Mouse (Mus musculus): ENCODE results near the gene Ubald2. TPM values are rescaled to one million over a fixed set of nuclear protein-coding genes. Genes with fewer than 3 reads are reported as not detected.
A peak's percentile ranks its signal among the peaks of the same experiment; 100 is the strongest.
"Not testable (repeated sequence)": the region's sequence is repeated elsewhere in the genome, so short reads cannot be mapped to it uniquely, and the experiment has no call there.

Gene Ubald2
- total RNA-seq, 2 experiments from 2014 or later = 75.9 to 76.0 TPM

DNA sequence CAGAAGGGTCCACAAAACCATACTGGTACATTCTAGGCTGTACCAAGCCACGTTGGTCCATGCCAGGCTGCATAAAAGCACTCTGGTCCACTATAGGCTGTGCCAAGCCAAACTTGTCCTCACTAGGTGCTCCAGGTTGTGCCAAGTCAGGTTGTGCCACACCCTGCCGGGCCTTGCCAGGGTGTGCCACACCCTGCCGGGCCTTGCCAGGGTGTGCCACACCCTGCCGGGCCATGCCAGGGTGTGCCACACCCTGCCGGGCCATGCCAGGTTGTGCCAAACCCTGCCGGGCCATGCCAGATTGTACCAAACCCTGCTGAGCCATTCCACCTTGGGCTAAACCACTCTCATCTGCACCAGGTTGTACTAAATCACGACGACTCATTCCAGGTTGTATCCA lies 22.3 kb downstream of the Ubald2 start:
- no peak for ATAC-seq (replicated peaks; ENCODE audit: poor library complexity)

GRCm38 (mm10) chr11:116459786-116460185 lies 25.9 kb downstream of the Ubald2 start:
- no peak for ATAC-seq (replicated peaks; ENCODE audit: poor library complexity)

DNA sequence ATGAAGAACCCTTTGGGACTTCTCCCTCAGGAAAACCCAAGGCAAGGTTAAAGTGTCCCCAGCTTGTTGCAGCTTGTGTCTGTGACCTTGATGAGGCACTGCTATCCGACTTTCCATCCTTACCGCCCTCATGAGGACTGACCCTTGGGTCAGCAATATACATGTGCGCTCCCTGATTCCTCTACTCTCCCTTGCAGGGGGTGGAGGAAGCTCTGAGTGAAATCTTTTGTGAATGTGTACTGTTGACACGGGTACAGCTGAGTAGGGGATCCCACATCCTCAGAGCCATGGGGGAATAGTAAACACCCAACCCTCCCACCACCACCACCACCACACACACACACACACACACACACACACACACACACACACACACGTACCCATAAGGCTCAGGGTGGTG lies 29.4 kb downstream of the Ubald2 start:
- ATAC-seq (replicated peaks; ENCODE audit: poor library complexity) = no peak

DNA sequence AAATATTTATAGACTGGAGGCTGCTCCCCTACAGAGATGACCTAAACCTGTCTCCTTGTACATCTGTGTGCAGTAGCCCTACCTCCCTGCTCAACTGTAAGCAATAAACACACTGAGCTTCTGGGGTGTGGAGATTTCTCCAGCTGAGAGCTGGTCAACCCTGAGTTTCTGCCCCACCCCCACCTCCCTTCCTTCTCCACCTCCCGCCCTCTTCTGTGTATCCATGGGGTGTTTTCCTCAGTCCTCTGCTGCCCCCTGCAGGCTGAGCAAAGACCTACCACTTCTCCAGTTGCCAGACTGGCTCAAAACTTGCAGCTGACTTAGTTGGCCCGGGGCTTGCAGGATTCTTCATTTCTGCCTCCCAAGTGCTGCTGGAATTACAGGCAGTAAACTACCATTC lies 29.9 kb downstream of the Ubald2 start:
- peak; percentile 99 for ATAC-seq (replicated peaks; ENCODE audit: poor library complexity)

DNA sequence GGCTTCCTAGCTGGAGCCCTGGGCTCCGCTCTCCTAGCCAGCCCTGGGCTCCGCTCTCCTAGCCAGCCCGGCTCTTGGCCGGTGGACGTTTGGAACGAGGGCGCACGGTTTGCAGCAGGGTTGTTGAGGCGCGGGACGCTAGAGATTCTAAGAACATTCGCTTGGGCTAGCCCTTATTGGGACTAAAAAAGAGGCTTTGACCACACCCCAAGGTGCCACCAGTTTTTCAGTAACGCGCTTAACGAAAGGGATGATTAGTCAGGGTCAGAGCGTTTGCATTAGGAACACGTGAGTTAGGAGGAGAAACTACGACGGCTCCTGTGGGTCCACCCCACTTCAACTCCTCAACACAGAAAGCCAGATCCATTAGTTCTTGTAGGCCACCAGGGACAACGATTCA lies 32.2 kb downstream of the Ubald2 start, which contains the start of gene Qrich2:
Qrich2 (minus strand) TSS at position 101 of the 400 bp plus-strand sequence.
- ATAC-seq (replicated peaks; ENCODE audit: poor library complexity) = no peak

- ATAC-seq (replicated peaks; ENCODE audit: poor library complexity) = not testable (repeated sequence)
Measured at GRCm38 (mm10) chr11:116468338-116468737, 34.4 kb downstream of the Ubald2 start.

- ATAC-seq (replicated peaks; ENCODE audit: poor library complexity) = no peak
Measured at GRCm38 (mm10) chr11:116470249-116470648, 36.4 kb downstream of the Ubald2 start.

GRCm38 (mm10) chr11:116470896-116471295 lies 37.0 kb downstream of the Ubald2 start:
- no peak for ATAC-seq (replicated peaks; ENCODE audit: poor library complexity)

DNA sequence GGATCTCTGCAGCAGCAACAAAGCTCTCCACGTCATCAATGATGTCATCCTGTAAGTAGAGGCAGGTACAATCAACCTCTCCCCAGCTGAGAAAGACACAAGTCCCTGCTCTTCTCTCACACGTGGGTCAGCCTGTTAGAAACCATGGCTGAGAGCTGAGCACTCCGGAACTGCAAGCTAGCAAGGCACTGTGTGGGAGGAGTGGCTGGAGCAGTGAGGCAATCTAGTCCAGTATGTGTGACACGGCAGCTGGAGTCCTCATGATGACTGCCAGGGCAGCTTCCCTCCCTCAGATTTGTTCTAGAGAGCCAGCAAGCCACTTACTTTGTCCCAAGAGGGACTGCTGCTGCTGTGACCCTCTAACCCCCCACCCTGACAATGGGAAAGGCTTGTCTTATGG lies 38.4 kb downstream of the Ubald2 start:
- ATAC-seq (replicated peaks; ENCODE audit: poor library complexity) = no peak

- no peak for ATAC-seq (replicated peaks; ENCODE audit: poor library complexity)
Measured at GRCm38 (mm10) chr11:116476041-116476440, 42.1 kb downstream of the Ubald2 start.

DNA sequence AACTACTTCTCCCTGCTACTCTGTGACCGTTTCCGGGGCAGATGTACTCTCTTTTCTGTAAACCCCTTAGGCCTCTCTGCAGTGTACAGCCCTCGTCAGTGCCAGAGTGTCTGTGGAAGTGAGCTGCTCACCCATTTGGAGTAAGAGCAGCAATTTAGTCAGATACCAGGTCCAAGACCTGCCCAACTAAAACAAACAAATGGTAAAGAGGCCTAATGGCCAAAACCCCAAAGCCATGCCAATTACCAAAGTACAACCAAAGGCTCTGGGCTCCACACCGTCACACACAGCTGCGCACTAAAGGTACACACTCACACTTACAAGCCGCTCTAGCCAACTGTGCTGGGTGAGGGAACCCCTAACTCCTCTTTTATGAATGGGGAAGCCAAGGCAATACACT lies 42.8 kb downstream of the Ubald2 start:
- ATAC-seq (replicated peaks; ENCODE audit: poor library complexity) = no peak

DNA sequence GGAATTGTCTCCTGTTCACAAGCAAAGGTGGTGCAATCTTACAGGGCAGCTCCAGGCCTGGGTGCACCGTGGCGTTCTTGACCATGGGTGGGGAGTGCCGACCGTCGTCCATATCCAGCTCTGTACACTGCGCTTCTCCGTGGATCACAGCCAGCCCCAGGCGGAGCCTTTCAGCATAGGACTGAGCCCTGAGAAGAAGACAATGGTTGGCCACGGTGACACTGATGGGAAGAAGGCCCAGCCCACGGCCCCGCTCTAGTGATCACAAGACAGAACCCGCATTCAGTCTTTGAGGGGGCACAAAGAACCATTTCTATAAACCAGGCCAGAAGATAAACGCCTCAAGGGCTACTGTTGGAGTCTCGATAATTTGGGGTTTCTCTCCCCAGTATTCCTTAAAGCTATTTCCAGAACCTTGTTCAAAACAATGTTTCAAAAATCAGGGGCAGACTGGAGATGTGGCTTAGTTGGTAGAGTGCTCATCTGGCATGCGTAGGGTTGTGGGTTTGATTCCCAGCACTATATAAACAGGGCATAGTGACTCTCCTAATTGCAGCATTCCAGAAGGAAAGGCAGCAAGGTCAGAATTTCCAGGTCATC lies 43.4 kb downstream of the Ubald2 start:
- ATAC-seq (replicated peaks; ENCODE audit: poor library complexity) = no peak

GRCm38 (mm10) chr11:116478978-116479377 lies 45.1 kb downstream of the Ubald2 start:
- ATAC-seq (replicated peaks; ENCODE audit: poor library complexity) = no peak

GRCm38 (mm10) chr11:116479832-116480231 lies 45.9 kb downstream of the Ubald2 start:
- ATAC-seq (replicated peaks; ENCODE audit: poor library complexity) = no peak

GRCm38 (mm10) chr11:116480975-116481374 lies 47.1 kb downstream of the Ubald2 start:
- ATAC-seq (replicated peaks; ENCODE audit: poor library complexity) = no peak

DNA sequence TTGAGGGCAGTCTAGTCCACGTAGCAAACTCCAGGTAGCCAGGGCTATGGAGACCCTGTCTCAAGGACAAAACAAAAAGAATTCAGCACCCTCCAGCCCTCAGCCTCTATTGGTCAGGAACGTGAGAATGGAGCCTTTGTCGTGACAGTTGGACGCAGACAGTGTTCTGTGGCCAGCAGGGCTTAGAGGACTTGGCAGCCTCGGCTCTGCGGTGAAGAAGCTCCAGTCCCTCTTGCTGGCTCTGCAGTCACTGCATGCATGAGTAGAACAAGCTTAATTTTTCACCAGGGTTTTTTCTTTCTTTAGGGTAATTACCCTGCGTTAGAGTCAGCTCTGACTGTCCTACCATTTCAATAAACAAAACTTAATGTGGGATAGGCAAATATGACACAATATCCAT lies 47.9 kb downstream of the Ubald2 start:
- ATAC-seq (replicated peaks; ENCODE audit: poor library complexity) = no peak

GRCm38 (mm10) chr11:116484261-116484660 lies 50.4 kb downstream of the Ubald2 start:
- ATAC-seq (replicated peaks; ENCODE audit: poor library complexity) = no peak

- ATAC-seq (replicated peaks; ENCODE audit: poor library complexity) = no peak
Measured at GRCm38 (mm10) chr11:116488207-116488606, 54.3 kb downstream of the Ubald2 start.

Other genes starting within 250 kb of the Ubald2 start
- 63.8 and 66.9 TPM in 2 replicates for gene Ten1, start 235.2 kb upstream of the Ubald2 start, total RNA-seq (2015)
- 21.4 and 41.1 TPM in 2 replicates for gene Ten1, start 235.2 kb upstream of the Ubald2 start, total RNA-seq (2017)
- 16.2 and 17.0 TPM in 2 replicates for gene Acox1, start 235.0 kb upstream of the Ubald2 start, total RNA-seq (2015)
- 15.6 and 15.9 TPM in 2 replicates for gene Acox1, start 235.0 kb upstream of the Ubald2 start, total RNA-seq (2017)
- gene Evpl, start 196.0 kb upstream of the Ubald2 start, total RNA-seq (2015) = 0.05 and 0.24 TPM in 2 replicates
- 1.2 and 2.0 TPM in 2 replicates for gene Evpl, start 196.0 kb upstream of the Ubald2 start, total RNA-seq (2017)
- gene Srp68, start 159.9 kb upstream of the Ubald2 start, total RNA-seq (2015) = 59.1 and 65.6 TPM in 2 replicates
- 63.1 and 67.3 TPM in 2 replicates for gene Srp68, start 159.9 kb upstream of the Ubald2 start, total RNA-seq (2017)
- gene Galr2, start 153.2 kb upstream of the Ubald2 start, total RNA-seq (2015) = not detected in 2 replicates
- not detected in 2 replicates for gene Galr2, start 153.2 kb upstream of the Ubald2 start, total RNA-seq (2017)
- gene Exoc7, start 126.9 kb upstream of the Ubald2 start, total RNA-seq (2015) = 29.1 and 44.3 TPM in 2 replicates
- gene Exoc7, start 126.9 kb upstream of the Ubald2 start, total RNA-seq (2017) = 21.7 and 22.1 TPM in 2 replicates
- gene Foxj1, start 98.7 kb upstream of the Ubald2 start, total RNA-seq (2015) = not detected in 2 replicates
- not detected in 2 replicates for gene Foxj1, start 98.7 kb upstream of the Ubald2 start, total RNA-seq (2017)
- gene Rnf157, start 21.1 kb upstream of the Ubald2 start, total RNA-seq (2015) = 7.1 and 7.6 TPM in 2 replicates
- gene Rnf157, start 21.1 kb upstream of the Ubald2 start, total RNA-seq (2017) = 5.5 and 7.6 TPM in 2 replicates
- gene Qrich2, start 32.1 kb downstream of the Ubald2 start, total RNA-seq (2015) = not detected in 2 replicates
- 0.07 TPM in 1 of 2 replicates, not detected in the other for gene Qrich2, start 32.1 kb downstream of the Ubald2 start, total RNA-seq (2017)
- gene Prpsap1, start 60.1 kb downstream of the Ubald2 start, total RNA-seq (2015) = 46.9 and 49.3 TPM in 2 replicates
- gene Prpsap1, start 60.1 kb downstream of the Ubald2 start, total RNA-seq (2017) = 27.9 and 33.0 TPM in 2 replicates
- 7.6 and 15.5 TPM in 2 replicates for gene Sphk1, start 96.8 kb downstream of the Ubald2 start, total RNA-seq (2015)
- gene Sphk1, start 96.8 kb downstream of the Ubald2 start, total RNA-seq (2017) = 6.7 and 26.1 TPM in 2 replicates
- gene Ube2o, start 147.4 kb downstream of the Ubald2 start, total RNA-seq (2015) = 5.0 TPM in 2 replicates
- 6.1 and 6.4 TPM in 2 replicates for gene Ube2o, start 147.4 kb downstream of the Ubald2 start, total RNA-seq (2017)
- not detected in 2 replicates for gene Aanat, start 152.3 kb downstream of the Ubald2 start, total RNA-seq (2015)
- not detected in 2 replicates for gene Aanat, start 152.3 kb downstream of the Ubald2 start, total RNA-seq (2017)
- 3.7 and 4.9 TPM in 2 replicates for gene Rhbdf2, start 192.9 kb downstream of the Ubald2 start, total RNA-seq (2015)
- gene Rhbdf2, start 192.9 kb downstream of the Ubald2 start, total RNA-seq (2017) = 2.7 and 3.5 TPM in 2 replicates
- 0.47 TPM in 1 of 2 replicates, not detected in the other for gene Prcd, start 219.4 kb downstream of the Ubald2 start, total RNA-seq (2015)
- gene Prcd, start 219.4 kb downstream of the Ubald2 start, total RNA-seq (2017) = 0.17 TPM in 1 of 2 replicates, not detected in the other
- gene Cygb, start 220.2 kb downstream of the Ubald2 start, total RNA-seq (2015) = not detected in 2 replicates
- gene Cygb, start 220.2 kb downstream of the Ubald2 start, total RNA-seq (2017) = not detected in 2 replicates